ENCODE assay signal across 8 mouse cellular contexts in genomic region chr3:37757613-37758012, GRCm38 (mm10). TPM values are rescaled to one million over a fixed set of nuclear protein-coding genes. Genes with fewer than 3 reads are reported as not detected.
DNase-seq lines count a peak whose midpoint lies in the region; ATAC-seq and TF ChIP-seq lines count a peak whose summit lies in the region.
"Had no signal": no experiment of that assay in that cellular context is flagged by ENCODE, and none has a peak within 500 bp of the region (broad histone marks: within the 10 kb centered on the region; RNA-seq: fewer than 3 reads in every experiment).

No protein-coding gene starts in this region.

- 41% methylated on average over 4 of the region's 4 CpGs for WGBS in heart, embryonic 14.5 days
- WGBS in midbrain, embryonic 10.5 days: 21% methylated on average over 4 of the region's 4 CpGs
- 15% methylated on average over 4 of the region's 4 CpGs for WGBS in midbrain, embryonic 11.5 days
- 32% methylated on average over 4 of the region's 4 CpGs for WGBS in hindbrain, postnatal 0 days

- no peak overlapping the region for H3K4me3 ChIP-seq in heart, embryonic 14.5 days (ENCODE audit: control insufficient read depth in 1 of 2, insufficient read depth in 1 of 2, low read depth in 1 of 2, low read length in 2 of 2)
- H3K4me3 ChIP-seq in midbrain, embryonic 10.5 days: no peak overlapping the region
- H3K4me3 ChIP-seq in midbrain, embryonic 11.5 days (ENCODE audit: low read depth, low read length): no peak overlapping the region
- no peak overlapping the region for H3K4me3 ChIP-seq in hindbrain, postnatal 0 days (ENCODE audit: low read length)
- H3K4me3 ChIP-seq: erythroblast, embryonic 14.5 days had no signal

- H3K27me3 ChIP-seq in heart, embryonic 14.5 days (ENCODE audit: control insufficient read depth, insufficient read depth, low read length): no peaks in the 10 kb centered on the region
- peaks cover 12% of the 10 kb centered on the region for H3K27me3 ChIP-seq in midbrain, embryonic 10.5 days (ENCODE audit: low read depth, poor library complexity, severe bottlenecking)
- H3K27me3 ChIP-seq in midbrain, embryonic 11.5 days (ENCODE audit: control insufficient read depth, insufficient read depth, low read length): no peaks in the 10 kb centered on the region; the same call in 1 of the 2 replicates
- H3K27me3 ChIP-seq in hindbrain, postnatal 0 days (ENCODE audit: insufficient read depth, low read length): no peaks in the 10 kb centered on the region

- H3K9ac ChIP-seq in heart, embryonic 14.5 days (ENCODE audit: low read length): peak overlapping the region; percentile 50; the same call in 1 of the 2 replicates
- H3K9ac ChIP-seq in midbrain, embryonic 11.5 days (ENCODE audit: low read length): no peak overlapping the region; the same call in 1 of the 2 replicates
- H3K9ac ChIP-seq in hindbrain, postnatal 0 days (replicated peaks; ENCODE audit: low read length): no peak overlapping the region

- no peak overlapping the region for H3K27ac ChIP-seq in heart, embryonic 14.5 days (replicated peaks in 1 of 2; ENCODE audit: control insufficient read depth in 1 of 2, insufficient read depth in 1 of 2, low read depth in 2 of 2, low read length in 2 of 2)
- peak overlapping the region; percentile 68 for H3K27ac ChIP-seq in midbrain, embryonic 10.5 days (replicated peaks)
- H3K27ac ChIP-seq in midbrain, embryonic 11.5 days (ENCODE audit: low read depth, low read length): no peak overlapping the region
- no peak overlapping the region; the same call in 1 of the 2 replicates for H3K27ac ChIP-seq in hindbrain, postnatal 0 days

- H3K9me3 ChIP-seq in heart, embryonic 14.5 days (ENCODE audit: control insufficient read depth, low read length): no peaks in the 10 kb centered on the region
- no peaks in the 10 kb centered on the region for H3K9me3 ChIP-seq in midbrain, embryonic 10.5 days (replicated peaks)
- 0 out of 2 replicates have a peak, but pooled peaks cover 2% of the 10 kb centered on the region for H3K9me3 ChIP-seq in midbrain, embryonic 11.5 days (ENCODE audit: control insufficient read depth, low read length)
- no peaks in the 10 kb centered on the region for H3K9me3 ChIP-seq in hindbrain, postnatal 0 days (ENCODE audit: low read length)

- no peaks in the 10 kb centered on the region for H3K36me3 ChIP-seq in heart, embryonic 14.5 days (ENCODE audit: control insufficient read depth, insufficient read depth, low read length)
- no peaks in the 10 kb centered on the region for H3K36me3 ChIP-seq in midbrain, embryonic 10.5 days
- H3K36me3 ChIP-seq in midbrain, embryonic 11.5 days (ENCODE audit: control insufficient read depth, insufficient read depth, low read length): no peaks in the 10 kb centered on the region
- H3K36me3 ChIP-seq in hindbrain, postnatal 0 days (ENCODE audit: insufficient read depth, low read length): no peaks in the 10 kb centered on the region

- no peak for DNase-seq in heart, postnatal 4 days
- DNase-seq in midbrain, embryonic 10.5 days (ENCODE audit: low spot score): no peak
- no peak for DNase-seq in midbrain, embryonic 11.5 days (ENCODE audit: low spot score, missing footprints)
- DNase-seq in hindbrain, postnatal 0 days (ENCODE audit: low spot score): no peak
- peak; percentile 22 for DNase-seq in naive thymus-derived CD4-positive, alpha-beta T cell, adult 2 months (ENCODE audit: low read depth)
- no peak for DNase-seq in adrenal gland, adult 8-10 months

- ATAC-seq in heart, embryonic 14.5 days (ENCODE audit: insufficient number of reproducible peaks, insufficient read depth, low FRiP score, low read depth): no peak
- ATAC-seq in midbrain, embryonic 11.5 days (ENCODE audit: low FRiP score): no peak
- ATAC-seq in hindbrain, postnatal 0 days: no peak

- H3K4me1 ChIP-seq in heart, embryonic 14.5 days (ENCODE audit: control insufficient read depth in 2 of 2, insufficient read depth in 2 of 2, low read length in 2 of 2): peaks cover 7 to 12% of the 10 kb centered on the region in 2 experiments; a peak in 3 of 4 replicates
- peaks cover 17% of the 10 kb centered on the region for H3K4me1 ChIP-seq in midbrain, embryonic 10.5 days
- H3K4me1 ChIP-seq in midbrain, embryonic 11.5 days (ENCODE audit: control insufficient read depth, insufficient read depth, low read length): peaks cover 2% of the 10 kb centered on the region; the same call in 1 of the 2 replicates
- no peaks in the 10 kb centered on the region for H3K4me1 ChIP-seq in hindbrain, postnatal 0 days (ENCODE audit: insufficient read depth, low read length)

- peak overlapping the region; percentile 50 for H3K4me2 ChIP-seq in heart, embryonic 14.5 days (ENCODE audit: low read length)
- no peak overlapping the region for H3K4me2 ChIP-seq in midbrain, embryonic 11.5 days
- H3K4me2 ChIP-seq in hindbrain, postnatal 0 days (ENCODE audit: low read depth, low read length): peak overlapping the region; percentile 51

- no peak for TF ChIP-seq CTCF in hindbrain, postnatal 0 days (IDR thresholded peaks at IDR 0.05; ENCODE audit: low read depth)

RNA-seq across cellular contexts. Expression of gene Gm5148, which starts 33.3 kb away (rescaled TPM):
- 2.7 and 3.7 TPM in 2 replicates for polyA plus RNA-seq in heart, embryonic 14.5 days (2014; fragmentation: Nextera tagmentation; extraction: Ambion mirVana)
- total RNA-seq in heart, postnatal 4 days (2021): under 1 TPM; 0.25 to 0.43 TPM
- polyA plus RNA-seq in midbrain, embryonic 10.5 days (2016; fragmentation: Nextera tagmentation; extraction: Ambion mirVana): 2.6 and 2.9 TPM in 2 replicates
- polyA plus RNA-seq in midbrain, embryonic 11.5 days (2014; fragmentation: Nextera tagmentation; extraction: Ambion mirVana): 1.9 and 3.7 TPM in 2 replicates
- total RNA-seq in hindbrain, postnatal 0 days (2014; rRNA removed): 8.7 and 10.5 TPM in 2 replicates
- 12.0 and 12.5 TPM in 2 replicates for polyA plus RNA-seq in hindbrain, postnatal 0 days (2015; fragmentation: Nextera tagmentation; extraction: Ambion mirVana)
- total RNA-seq in adrenal gland, adult 8-10 months (2022): 1 to 10 TPM in 2 of 4 experiments, under 1 TPM in 2; 0.12 to 9.2 (median 4.2) TPM
